Mouse (Mus musculus) E14TG2a.4 (cell line): ENCODE results near the gene Psmd8.

ENCODE experiments used
- H3K27me3 ChIP-seq: 2 replicates; pipeline ENCODE4 v1.6.1; 2014; ENCODE audit warnings: low read length, control low read depth; ENCODE audit not compliant: insufficient read depth
- H3K36me3 ChIP-seq: 2 replicates; pipeline ENCODE4 v1.6.1; 2014; ENCODE audit warnings: low read length, control low read depth; ENCODE audit not compliant: insufficient read depth
- H3K4me1 ChIP-seq: replicated peaks from 2 replicates; pipeline ENCODE4 v1.6.1; 2014; ENCODE audit warnings: low read depth, low read length, control low read depth
- H3K4me3 ChIP-seq: replicated peaks from 2 replicates; pipeline ENCODE4 v1.5.1; 2014; ENCODE audit warnings: mild to moderate bottlenecking, low read length
- H3K9me3 ChIP-seq: 2 replicates; pipeline ENCODE4 v1.6.1; 2014; ENCODE audit warnings: low read length, control low read depth
- CTCF ChIP-seq: conservative IDR thresholded peaks from 2 replicates; pipeline ENCODE4 v1.5.1; 2014; ENCODE audit warnings: low read length
- NANOG ChIP-seq: IDR thresholded peaks from 2 replicates; pipeline ENCODE4 v1.6.1; 2014; ENCODE audit warnings: borderline replicate concordance, low read length, mixed read lengths
- POU5F1 ChIP-seq: IDR thresholded peaks from 2 replicates; pipeline ENCODE4 v1.6.1; 2014; ENCODE audit warnings: low read length, borderline replicate concordance

Psmd8 gene

DNA sequence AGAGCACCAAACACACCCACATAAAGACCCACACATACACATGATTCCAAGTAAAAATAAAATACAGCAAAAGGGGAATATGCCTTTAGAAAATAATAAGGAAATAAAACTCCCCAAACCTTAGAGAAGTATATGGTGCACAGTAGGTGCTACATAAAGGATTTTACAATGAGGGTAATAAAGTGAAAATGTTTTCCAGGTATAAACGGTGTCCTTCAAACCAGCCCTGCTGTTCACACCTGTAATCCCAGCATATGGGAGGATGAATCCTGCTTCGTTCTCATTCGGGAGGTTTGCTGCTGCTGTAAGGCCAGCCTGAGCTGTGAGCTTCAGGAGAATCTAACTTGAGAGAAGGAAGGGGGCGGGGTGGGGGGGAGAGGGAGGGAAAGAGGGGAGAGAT, 46.3 kb downstream of the Psmd8 start:
- TF ChIP-seq POU5F1 (no peak), NANOG (no peak), CTCF (no peak)
- Histone ChIP-seq H3K4me1 (peaks cover 51% of the 10 kb centered on the region), H3K9me3 (no peaks in the 10 kb centered on the region), H3K27me3 (peaks cover 4% of the 10 kb centered on the region), H3K4me3 (no peak overlapping the region), H3K36me3 (no peaks in the 10 kb centered on the region)

GRCm38 (mm10) chr7:29128725-29129124, 51.8 kb downstream of the Psmd8 start:
- Histone ChIP-seq H3K36me3 (no peaks in the 10 kb centered on the region), H3K4me3 (no peak overlapping the region)
- TF ChIP-seq CTCF: peak; percentile 37
- no peak for TF ChIP-seq POU5F1

GRCm38 (mm10) chr7:29126173-29126915, 54.2 kb downstream of the Psmd8 start:
- no peaks in the 10 kb centered on the region for H3K36me3 ChIP-seq
- H3K4me3 ChIP-seq: no peak overlapping the region
- H3K27me3 ChIP-seq: peaks cover 8% of the 10 kb centered on the region; the same call in 1 of the 2 replicates
- TF ChIP-seq CTCF (peak; percentile 99), NANOG (no peak)
- H3K9me3 ChIP-seq: no peaks in the 10 kb centered on the region
- H3K4me1 ChIP-seq: peaks cover 56% of the 10 kb centered on the region

More at GRCm38 (mm10) chr7:29128725-29129124, 51.8 kb downstream of the Psmd8 start:
- no peaks in the 10 kb centered on the region for H3K9me3 ChIP-seq
- H3K27me3 ChIP-seq: peaks cover 8% of the 10 kb centered on the region; the same call in 1 of the 2 replicates
- H3K4me1 ChIP-seq: peaks cover 41% of the 10 kb centered on the region

GRCm38 (mm10) chr7:29124970-29125369, 55.5 kb downstream of the Psmd8 start, which contains the start of gene Ryr1:
TSS of gene Ryr1 (minus strand) at chr7:29125179.
- peaks cover 51% of the 10 kb centered on the region for H3K4me1 ChIP-seq
- peak within 1 kb of the TSS; percentile 77 for H3K4me3 ChIP-seq
- no peak for TF ChIP-seq POU5F1
- TF ChIP-seq CTCF: no peak
- TF ChIP-seq NANOG: no peak
- no peaks in the 10 kb centered on the region for H3K9me3 ChIP-seq
- peaks cover 8% of the 10 kb centered on the region; the same call in 1 of the 2 replicates for H3K27me3 ChIP-seq
- no peaks in the 10 kb centered on the region for H3K36me3 ChIP-seq
